Mouse (Mus musculus) heart, embryonic 11.5 days (tissue): ENCODE data around the gene Gm11172. TPM values are rescaled to one million over a fixed set of nuclear protein-coding genes. Genes with fewer than 3 reads are reported as not detected.

Experiments used
- ATAC-seq: fragments of 200-750 bp; cut with Nextera tagmentation; replicated peaks from 2 replicates; pipeline ENCODE4 v1.8.0; 2017; ENCODE audit warnings: moderate library complexity; ENCODE audit not compliant: insufficient number of reproducible peaks, low FRiP score, low TSS enrichment
- H3K27ac ChIP-seq: fragments of 300-500 bp; sonication (generic); 2 replicates; pipeline ENCODE4 v1.5.1; 2014; ENCODE audit warnings: mild to moderate bottlenecking, low read depth, low read length
- H3K27me3 ChIP-seq: fragments of 300-500 bp; sonication (generic); 2 replicates; pipeline ENCODE4 v1.6.1; 2014; ENCODE audit warnings: mild to moderate bottlenecking, low read length, mixed read lengths; ENCODE audit not compliant: control insufficient read depth, insufficient read depth
- H3K36me3 ChIP-seq: fragments of 300-500 bp; sonication (generic); 2 replicates; pipeline ENCODE4 v1.6.1; 2014; ENCODE audit warnings: mild to moderate bottlenecking, low read length, moderate library complexity, mixed read lengths; ENCODE audit not compliant: control insufficient read depth, insufficient read depth
- H3K4me1 ChIP-seq: fragments of 300-500 bp; sonication (generic); 2 replicates; pipeline ENCODE4 v1.6.1; 2014; ENCODE audit warnings: low read length; ENCODE audit not compliant: control insufficient read depth, insufficient read depth
- H3K4me2 ChIP-seq: fragments of 300-500 bp; sonication (generic); 2 replicates; pipeline ENCODE4 v1.6.1; 2014; ENCODE audit warnings: mild to moderate bottlenecking, moderate library complexity
- H3K4me3 ChIP-seq: fragments of 300-500 bp; sonication (generic); 2 replicates; pipeline ENCODE4 v1.5.1; 2014; ENCODE audit warnings: low read depth, low read length
- H3K9ac ChIP-seq: fragments of 300-500 bp; sonication (generic); 2 replicates; pipeline ENCODE4 v1.6.1; 2014; ENCODE audit warnings: mild to moderate bottlenecking, low read depth, low read length, moderate library complexity
- H3K9me3 ChIP-seq: fragments of 300-500 bp; sonication (generic); replicated peaks from 2 replicates; pipeline ENCODE4 v1.6.1; 2016; ENCODE audit warnings: low read length; ENCODE audit not compliant: control insufficient read depth
- WGBS: fragments of 180-500 bp; shearing (Covaris S2); extraction: QIAGEN DNeasy Blood & Tissue Kit; methylation state at CpG from one replicate; pipeline ENCODE4 v1.1.7; 2014; ENCODE audit not compliant: insufficient replicate concordance; 5-methylcytosine and 5-hydroxymethylcytosine counted together
- polyA plus RNA-seq: library from polyadenylated mRNA; unstranded; fragments of >200 nt; fragmentation: Nextera tagmentation; extraction: Ambion mirVana; gene quantifications from 2 replicates; pipeline ENCODE4 v1.2.1, GENCODE M21; 2014

Gene Gm11172
- polyA plus RNA-seq, 1 experiment from 2014 or later, result not detected

GRCm38 (mm10) chr16:10834542-10834910 is 21.8 kb downstream of the Gm11172 start:
- Histone ChIP-seq H3K4me2 (peak overlapping the region; percentile 94), H3K4me3 (peak overlapping the region; percentile 88), H3K4me1 (peaks cover 23% of the 10 kb centered on the region), H3K27me3 (no peaks in the 10 kb centered on the region), H3K36me3 (no peaks in the 10 kb centered on the region), H3K9ac (peak overlapping the region; percentile 56; the same call in 1 of the 2 replicates), H3K27ac (no peak overlapping the region), H3K9me3 (no peaks in the 10 kb centered on the region)
- WGBS, result 9% methylated on average over 12 of the region's 12 CpGs
- no peak for ATAC-seq

- WGBS, result under 1% methylated on average over 69 of the region's 69 CpGs
- peak; percentile 92 for ATAC-seq
- H3K4me1 ChIP-seq, result peaks cover 27% of the 10 kb centered on the region
Observed at GRCm38 (mm10) chr16:10834911-10835587, 22.3 kb downstream of the Gm11172 start, which contains the start of gene Rmi2. Gene Rmi2 (plus strand): TSS chr16:10835059.

GRCm38 (mm10) chr16:10836388-10836787 is 23.7 kb downstream of the Gm11172 start:
- Histone ChIP-seq H3K4me2 (no peak overlapping the region), H3K4me1 (peaks cover 27% of the 10 kb centered on the region), H3K27me3 (no peaks in the 10 kb centered on the region), H3K27ac (no peak overlapping the region), H3K9ac (no peak overlapping the region), H3K4me3 (no peak overlapping the region), H3K36me3 (no peaks in the 10 kb centered on the region), H3K9me3 (no peaks in the 10 kb centered on the region)
- WGBS, result 91% methylated on average over 3 of the region's 3 CpGs
- no peak for ATAC-seq

More at GRCm38 (mm10) chr16:10834911-10835587, 22.3 kb downstream of the Gm11172 start, which contains the start of gene Rmi2:
- Histone ChIP-seq H3K36me3 (no peaks in the 10 kb centered on the region), H3K27ac (peak within 1 kb of the TSS; percentile 88), H3K9ac (peak within 1 kb of the TSS; percentile 88), H3K27me3 (no peaks in the 10 kb centered on the region), H3K4me2 (peak within 1 kb of the TSS; percentile 94), H3K9me3 (no peaks in the 10 kb centered on the region), H3K4me3 (peak within 1 kb of the TSS; percentile 88)

GRCm38 (mm10) chr16:10837250-10837649 is 24.5 kb downstream of the Gm11172 start:
- Histone ChIP-seq H3K36me3 (no peaks in the 10 kb centered on the region), H3K4me3 (no peak overlapping the region), H3K9me3 (no peaks in the 10 kb centered on the region), H3K4me1 (peaks cover 27% of the 10 kb centered on the region), H3K27ac (no peak overlapping the region), H3K4me2 (no peak overlapping the region), H3K27me3 (no peaks in the 10 kb centered on the region), H3K9ac (no peak overlapping the region)
- ATAC-seq, result no peak
- WGBS, result 79% methylated on average over 3 of the region's 3 CpGs

GRCm38 (mm10) chr16:10837903-10838302 is 25.2 kb downstream of the Gm11172 start:
- peak overlapping the region; percentile 49; the same call in 1 of the 2 replicates for H3K9ac ChIP-seq
- no peaks in the 10 kb centered on the region for H3K36me3 ChIP-seq
- no peak for ATAC-seq
- WGBS, result 86% methylated on average over 1 of the region's 1 CpGs
- peak overlapping the region; percentile 81 for H3K27ac ChIP-seq
- H3K4me3 ChIP-seq, result no peak overlapping the region
- peaks cover 27% of the 10 kb centered on the region for H3K4me1 ChIP-seq
- H3K4me2 ChIP-seq, result peak overlapping the region; percentile 19; the same call in 1 of the 2 replicates
- no peaks in the 10 kb centered on the region for H3K27me3 ChIP-seq
- no peaks in the 10 kb centered on the region for H3K9me3 ChIP-seq

- H3K27ac ChIP-seq, result peak overlapping the region; percentile 81
- H3K9me3 ChIP-seq, result no peaks in the 10 kb centered on the region
- WGBS, result 43% methylated on average over 10 of the region's 10 CpGs
- no peak for ATAC-seq
- peaks cover 32% of the 10 kb centered on the region for H3K4me1 ChIP-seq
- H3K4me2 ChIP-seq, result peak overlapping the region; percentile 19
- peak overlapping the region; percentile 49; the same call in 1 of the 2 replicates for H3K9ac ChIP-seq
- H3K36me3 ChIP-seq, result no peaks in the 10 kb centered on the region
- H3K4me3 ChIP-seq, result no peak overlapping the region
- no peaks in the 10 kb centered on the region for H3K27me3 ChIP-seq
Observed at GRCm38 (mm10) chr16:10838487-10839245, 26.0 kb downstream of the Gm11172 start.

GRCm38 (mm10) chr16:10840018-10840417 is 27.3 kb downstream of the Gm11172 start:
- 82% methylated on average over 12 of the region's 14 CpGs for WGBS
- ATAC-seq, result no peak
- Histone ChIP-seq H3K9ac (no peak overlapping the region), H3K4me1 (peaks cover 35% of the 10 kb centered on the region), H3K27ac (no peak overlapping the region), H3K9me3 (no peaks in the 10 kb centered on the region), H3K27me3 (no peaks in the 10 kb centered on the region), H3K4me3 (no peak overlapping the region), H3K4me2 (no peak overlapping the region), H3K36me3 (no peaks in the 10 kb centered on the region)

GRCm38 (mm10) chr16:10842282-10842855 is 29.7 kb downstream of the Gm11172 start:
- no peak overlapping the region for H3K9ac ChIP-seq
- no peaks in the 10 kb centered on the region for H3K9me3 ChIP-seq
- WGBS, result 77% methylated on average over 4 of the region's 4 CpGs
- no peak overlapping the region for H3K4me2 ChIP-seq
- H3K27ac ChIP-seq, result no peak overlapping the region
- no peaks in the 10 kb centered on the region for H3K27me3 ChIP-seq
- H3K36me3 ChIP-seq, result no peaks in the 10 kb centered on the region
- H3K4me3 ChIP-seq, result no peak overlapping the region
- no peak for ATAC-seq
- peaks cover 37% of the 10 kb centered on the region for H3K4me1 ChIP-seq
